Mouse (Mus musculus) liver, embryonic 15.5 days (tissue): ENCODE measurements around the gene Arhgap10. TPM values are rescaled to one million over a fixed set of nuclear protein-coding genes. Genes with fewer than 3 reads are reported as not detected.
"Not testable (repeated sequence)": the region's sequence is repeated elsewhere in the genome, so short reads cannot be mapped to it uniquely, and the experiment has no call there.

Experiments used
- ATAC-seq: fragments of 200-750 bp; cut with Nextera tagmentation; 2 replicates; pipeline ENCODE4 v1.8.0; 2017; ENCODE audit warnings: moderate number of reproducible peaks, mild to moderate bottlenecking, moderate library complexity; ENCODE audit not compliant: insufficient read depth
- H3K27ac ChIP-seq: fragments of 300-500 bp; sonication (generic); replicated peaks from 2 replicates; pipeline ENCODE4 v1.5.1; 2015; ENCODE audit warnings: mild to moderate bottlenecking, inconsistent platforms
- H3K27me3 ChIP-seq: fragments of 300-500 bp; sonication (generic); 2 replicates; pipeline ENCODE4 v1.6.1; 2015; ENCODE audit warnings: mild to moderate bottlenecking, inconsistent platforms
- H3K36me3 ChIP-seq: fragments of 300-500 bp; sonication (generic); replicated peaks from 2 replicates; pipeline ENCODE4 v1.6.1; 2015; ENCODE audit warnings: moderate library complexity, mild to moderate bottlenecking, inconsistent platforms
- H3K4me1 ChIP-seq: fragments of 300-500 bp; sonication (generic); replicated peaks from 2 replicates; pipeline ENCODE4 v1.6.1; 2015; ENCODE audit warnings: inconsistent platforms
- H3K4me2 ChIP-seq: fragments of 300-500 bp; sonication (generic); 2 replicates; pipeline ENCODE4 v1.6.1; 2015; ENCODE audit warnings: moderate library complexity, mild to moderate bottlenecking, inconsistent platforms
- H3K4me3 ChIP-seq: fragments of 300-500 bp; sonication (generic); replicated peaks from 2 replicates; pipeline ENCODE4 v1.5.1; 2015; ENCODE audit warnings: mild to moderate bottlenecking, inconsistent platforms
- H3K9ac ChIP-seq: fragments of 300-500 bp; sonication (generic); 2 replicates; pipeline ENCODE4 v1.6.1; 2015; ENCODE audit warnings: moderate library complexity, mild to moderate bottlenecking, inconsistent platforms
- H3K9me3 ChIP-seq: fragments of 300-500 bp; sonication (generic); replicated peaks from 2 replicates; pipeline ENCODE4 v1.6.1; 2016; ENCODE audit warnings: inconsistent platforms
- WGBS: fragments of 180-500 bp; shearing (Covaris S2); methylation state at CpG from one replicate; pipeline ENCODE4 v1.1.7; 2015; ENCODE audit warnings: mixed read lengths; ENCODE audit not compliant: insufficient replicate concordance; 5-methylcytosine and 5-hydroxymethylcytosine counted together
- polyA plus RNA-seq: library from polyadenylated mRNA; unstranded; fragments of >200 nt; fragmentation: Nextera tagmentation; extraction: Ambion mirVana; gene quantifications from 2 replicates; pipeline ENCODE4 v1.2.1, GENCODE M21; 2015

Arhgap10 gene
- polyA plus RNA-seq, 1 experiment from 2014 or later, result 5.8 TPM

DNA sequence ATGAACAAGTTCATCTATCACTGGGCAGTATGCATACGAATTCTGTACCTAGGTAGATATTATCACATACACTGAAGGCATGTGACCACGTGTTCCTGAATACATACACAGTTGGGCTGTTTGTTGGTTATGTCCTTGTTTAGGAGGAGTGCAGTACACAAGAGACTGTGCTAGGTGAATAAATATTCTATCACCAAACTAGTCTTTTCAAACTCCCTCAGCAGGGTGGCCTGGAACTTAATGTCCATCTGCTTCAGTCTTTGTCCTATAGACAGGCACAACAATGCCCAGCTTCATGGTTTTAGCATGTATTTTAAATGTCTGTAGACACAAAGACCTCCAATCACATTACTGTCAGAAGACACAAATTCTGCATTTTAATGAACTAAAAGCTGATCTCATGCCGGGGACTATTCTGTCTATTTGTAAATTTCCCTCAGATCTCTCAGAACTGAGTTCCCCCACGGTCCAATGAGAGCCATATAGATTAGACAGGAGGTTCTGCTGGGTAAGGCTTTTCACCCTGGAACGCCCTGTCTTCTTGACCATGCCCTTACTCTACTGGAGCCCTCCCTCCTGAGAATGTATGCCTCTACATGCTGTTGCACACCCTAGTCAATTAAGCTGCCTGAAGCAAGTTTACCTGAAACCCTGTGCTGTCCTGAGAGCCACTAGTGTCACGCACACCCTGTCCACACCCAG, 177.6 kb downstream of the Arhgap10 start:
- no peak for ATAC-seq
- no peak overlapping the region for H3K4me3 ChIP-seq
- H3K36me3 ChIP-seq, result no peaks in the 10 kb centered on the region; the same call in 1 of the 2 replicates
- H3K9me3 ChIP-seq, result no peaks in the 10 kb centered on the region
- no peak overlapping the region for H3K4me2 ChIP-seq
- no peak overlapping the region for H3K9ac ChIP-seq
- WGBS, result 66% methylated on average over 6 of the region's 6 CpGs
- H3K27ac ChIP-seq, result no peak overlapping the region
- no peaks in the 10 kb centered on the region for H3K27me3 ChIP-seq
- H3K4me1 ChIP-seq, result no peaks in the 10 kb centered on the region

DNA sequence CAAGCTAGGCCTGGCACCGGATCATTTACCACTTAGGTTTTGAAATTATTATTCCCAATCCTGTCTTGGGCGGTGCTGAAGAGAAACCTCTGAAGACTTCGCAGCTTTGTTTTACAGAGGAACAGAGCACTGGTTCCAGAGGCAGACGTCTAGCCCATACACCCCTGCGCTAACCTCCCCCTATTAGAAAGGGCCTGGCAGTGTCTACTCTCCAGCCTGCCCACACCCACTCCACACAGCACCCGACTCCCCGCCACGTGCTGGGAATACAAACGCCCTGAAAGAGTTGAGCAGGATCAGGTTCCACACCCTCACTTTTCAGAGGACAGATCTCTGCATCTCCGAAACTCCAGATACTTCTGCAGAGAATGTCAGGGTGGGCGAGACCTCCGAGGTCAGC, 180.5 kb downstream of the Arhgap10 start:
- Histone ChIP-seq H3K4me3 (no peak overlapping the region), H3K4me1 (no peaks in the 10 kb centered on the region), H3K36me3 (no peaks in the 10 kb centered on the region), H3K9ac (no peak overlapping the region), H3K27me3 (no peaks in the 10 kb centered on the region), H3K9me3 (no peaks in the 10 kb centered on the region), H3K27ac (no peak overlapping the region), H3K4me2 (no peak overlapping the region)
- 76% methylated on average over 12 of the region's 12 CpGs for WGBS
- no peak for ATAC-seq

DNA sequence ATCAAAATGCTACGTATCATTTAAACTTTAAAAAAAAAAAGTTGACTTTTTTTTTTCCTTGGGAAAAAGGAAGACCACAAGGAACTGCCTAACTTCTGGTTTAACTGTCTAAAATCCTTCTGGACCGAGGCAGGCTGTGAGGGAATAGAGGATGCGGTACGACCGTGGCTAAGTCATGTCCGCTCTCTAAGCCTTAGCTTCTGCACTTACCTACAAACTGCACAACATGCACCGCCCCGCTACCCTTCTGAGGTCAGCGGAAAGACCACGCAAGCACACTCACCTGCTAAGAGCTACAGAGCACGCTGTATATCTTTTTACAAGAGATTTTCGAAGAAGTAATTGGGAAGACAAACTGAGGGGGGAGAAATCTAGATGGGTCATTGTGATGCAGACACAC, 186.6 kb downstream of the Arhgap10 start:
- no peak for ATAC-seq
- Histone ChIP-seq H3K36me3 (no peaks in the 10 kb centered on the region), H3K4me2 (no peak overlapping the region), H3K9ac (no peak overlapping the region), H3K9me3 (no peaks in the 10 kb centered on the region), H3K27ac (no peak overlapping the region), H3K27me3 (no peaks in the 10 kb centered on the region), H3K4me1 (no peaks in the 10 kb centered on the region), H3K4me3 (no peak overlapping the region)
- 83% methylated on average over 12 of the region's 12 CpGs for WGBS

DNA sequence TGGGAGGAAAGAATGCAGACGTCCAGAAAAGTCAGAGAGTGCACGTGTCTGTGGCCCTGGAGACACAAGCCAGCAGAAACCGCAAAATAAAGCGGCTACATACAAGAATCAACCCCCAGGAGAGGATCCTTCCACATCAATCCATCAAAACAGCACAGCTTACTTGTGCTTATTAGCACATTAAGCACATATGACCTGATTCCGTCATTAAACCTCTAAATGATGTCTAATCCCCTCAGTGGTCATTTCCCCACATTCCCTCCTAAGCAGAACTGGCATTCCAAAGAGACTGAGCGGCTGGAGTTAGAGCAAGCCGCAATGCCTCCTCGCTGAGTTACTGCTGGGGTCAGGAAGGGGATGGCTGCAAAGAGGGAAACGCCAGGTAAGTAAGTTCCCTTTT, 187.4 kb downstream of the Arhgap10 start:
- no peak for ATAC-seq
- Histone ChIP-seq H3K9me3 (no peaks in the 10 kb centered on the region), H3K27ac (no peak overlapping the region), H3K4me1 (no peaks in the 10 kb centered on the region), H3K9ac (no peak overlapping the region), H3K27me3 (no peaks in the 10 kb centered on the region), H3K4me2 (no peak overlapping the region), H3K4me3 (no peak overlapping the region), H3K36me3 (no peaks in the 10 kb centered on the region)
- 77% methylated on average over 9 of the region's 9 CpGs for WGBS

DNA sequence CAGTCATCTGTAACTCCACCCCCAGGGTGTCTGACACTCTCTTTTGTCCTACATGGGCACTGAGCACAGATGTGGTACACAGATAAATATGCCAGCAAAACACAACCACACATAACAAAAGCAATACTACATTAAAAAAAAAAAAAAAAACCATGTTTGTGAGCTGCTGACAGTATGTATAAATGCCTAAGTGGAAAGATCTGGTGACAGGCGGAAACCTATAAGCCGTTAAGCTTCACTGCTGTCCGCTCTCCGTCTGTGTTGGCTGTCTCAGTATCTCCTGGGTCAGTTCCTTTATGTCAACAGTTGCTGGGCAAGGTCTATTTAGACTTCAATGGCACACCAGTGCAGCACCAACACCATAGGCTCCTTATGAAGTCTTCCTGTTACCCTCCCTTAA, 188.0 kb downstream of the Arhgap10 start:
- H3K36me3 ChIP-seq, result no peaks in the 10 kb centered on the region
- H3K9ac ChIP-seq, result no peak overlapping the region
- no peak for ATAC-seq
- H3K4me1 ChIP-seq, result no peaks in the 10 kb centered on the region
- no peak overlapping the region for H3K4me3 ChIP-seq
- 60% methylated on average over 4 of the region's 4 CpGs for WGBS
- H3K4me2 ChIP-seq, result no peak overlapping the region
- H3K9me3 ChIP-seq, result no peaks in the 10 kb centered on the region
- H3K27ac ChIP-seq, result no peak overlapping the region
- no peaks in the 10 kb centered on the region for H3K27me3 ChIP-seq

DNA sequence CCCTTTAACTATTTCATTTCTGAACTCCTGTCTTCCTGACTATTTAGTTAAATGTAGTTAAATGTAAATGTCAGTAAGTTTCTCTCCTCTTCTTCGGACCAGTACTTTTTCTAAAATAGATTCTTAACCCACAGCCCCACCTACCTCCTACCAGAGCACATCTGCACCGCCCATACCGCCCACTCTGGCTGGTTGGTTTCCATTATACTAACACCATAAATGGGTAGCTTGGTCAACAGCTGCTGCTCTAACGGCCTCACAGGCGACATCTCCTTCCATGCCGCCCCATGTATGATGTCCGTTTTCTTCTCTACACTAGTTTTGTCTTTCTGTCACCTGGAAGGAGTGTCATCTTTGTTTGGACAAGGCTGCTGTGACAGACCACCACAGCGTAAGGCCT, 189.3 kb downstream of the Arhgap10 start:
- H3K27ac ChIP-seq, result no peak overlapping the region
- no peaks in the 10 kb centered on the region for H3K9me3 ChIP-seq
- no peaks in the 10 kb centered on the region for H3K27me3 ChIP-seq
- WGBS, result 79% methylated on average over 8 of the region's 8 CpGs
- no peak overlapping the region for H3K4me3 ChIP-seq
- no peaks in the 10 kb centered on the region for H3K36me3 ChIP-seq
- no peak overlapping the region for H3K4me2 ChIP-seq
- no peak overlapping the region for H3K9ac ChIP-seq
- no peaks in the 10 kb centered on the region for H3K4me1 ChIP-seq
- no peak for ATAC-seq

DNA sequence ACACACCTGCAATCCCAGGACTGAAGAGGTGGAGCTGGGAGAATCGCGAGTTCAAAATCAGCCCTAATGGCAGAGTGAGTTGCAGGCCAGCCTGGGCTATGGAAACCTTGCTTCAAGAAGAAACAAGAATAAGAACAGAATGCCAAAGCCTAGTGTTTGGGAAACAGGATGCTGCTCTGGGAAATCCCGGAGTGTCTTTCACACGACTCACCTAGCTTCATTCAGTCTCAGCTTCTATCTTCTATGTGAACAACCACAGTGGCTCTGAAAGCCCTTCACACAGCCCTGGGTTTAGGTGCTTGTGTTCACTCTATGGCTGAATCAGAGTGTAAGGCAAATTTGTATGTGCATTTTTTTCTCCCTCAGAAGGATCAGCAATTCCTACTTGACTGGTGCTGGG, 190.4 kb downstream of the Arhgap10 start:
- Histone ChIP-seq H3K4me3 (no peak overlapping the region), H3K27me3 (no peaks in the 10 kb centered on the region), H3K9me3 (no peaks in the 10 kb centered on the region), H3K4me2 (no peak overlapping the region), H3K36me3 (no peaks in the 10 kb centered on the region), H3K9ac (no peak overlapping the region), H3K27ac (no peak overlapping the region), H3K4me1 (no peaks in the 10 kb centered on the region)
- WGBS, result 73% methylated on average over 4 of the region's 4 CpGs
- no peak for ATAC-seq

DNA sequence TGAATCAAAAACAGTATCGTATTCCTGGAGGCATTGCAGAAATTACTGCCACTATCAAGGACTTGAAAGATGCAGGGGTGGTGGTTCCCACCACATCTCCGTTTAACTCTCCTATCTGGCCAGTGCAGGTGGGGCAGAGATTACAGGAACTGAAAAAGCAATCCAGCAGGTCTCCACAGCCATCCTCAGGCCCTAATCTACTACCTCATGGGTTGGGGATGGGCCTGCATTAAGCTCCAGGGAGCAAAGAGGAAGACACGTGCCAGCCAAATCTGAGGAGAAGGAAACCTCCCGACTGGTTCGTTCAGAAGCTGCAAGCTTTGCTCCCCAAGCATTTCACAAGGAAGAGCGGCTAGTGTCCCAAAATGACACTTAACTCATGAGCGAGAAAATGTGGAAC, 195.0 kb downstream of the Arhgap10 start:
- not testable (repeated sequence) for ATAC-seq, H3K27ac ChIP-seq, H3K4me1 ChIP-seq, H3K9ac ChIP-seq, H3K9me3 ChIP-seq, H3K4me2 ChIP-seq, H3K4me3 ChIP-seq, H3K27me3 ChIP-seq, H3K36me3 ChIP-seq
- 56% methylated on average over 6 of the region's 7 CpGs for WGBS

DNA sequence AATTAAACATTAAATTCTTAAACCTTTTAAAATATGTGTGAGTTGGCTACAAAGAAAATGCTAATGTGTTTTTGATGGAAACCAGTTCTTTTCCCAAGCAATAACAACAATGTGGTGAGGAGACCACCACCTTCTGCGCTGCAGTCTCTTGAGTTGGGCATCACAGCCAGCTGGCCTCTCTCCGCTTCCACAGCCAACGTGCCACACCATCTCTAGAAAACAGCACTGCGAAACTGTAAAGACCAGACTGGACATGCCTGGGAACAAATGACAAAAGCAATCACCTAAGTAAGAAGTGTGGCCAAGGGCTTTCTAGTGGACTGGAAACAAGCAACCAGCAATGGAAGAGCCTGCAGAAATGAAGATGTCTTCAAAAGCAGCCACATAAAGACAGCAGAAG, 195.9 kb downstream of the Arhgap10 start:
- no peaks in the 10 kb centered on the region for H3K27me3 ChIP-seq
- H3K27ac ChIP-seq, result no peak overlapping the region
- H3K36me3 ChIP-seq, result no peaks in the 10 kb centered on the region
- no peaks in the 10 kb centered on the region for H3K9me3 ChIP-seq
- 86% methylated on average over 4 of the region's 4 CpGs for WGBS
- no peak overlapping the region for H3K4me3 ChIP-seq
- H3K4me1 ChIP-seq, result no peaks in the 10 kb centered on the region
- no peak overlapping the region for H3K4me2 ChIP-seq
- H3K9ac ChIP-seq, result no peak overlapping the region
- no peak for ATAC-seq

DNA sequence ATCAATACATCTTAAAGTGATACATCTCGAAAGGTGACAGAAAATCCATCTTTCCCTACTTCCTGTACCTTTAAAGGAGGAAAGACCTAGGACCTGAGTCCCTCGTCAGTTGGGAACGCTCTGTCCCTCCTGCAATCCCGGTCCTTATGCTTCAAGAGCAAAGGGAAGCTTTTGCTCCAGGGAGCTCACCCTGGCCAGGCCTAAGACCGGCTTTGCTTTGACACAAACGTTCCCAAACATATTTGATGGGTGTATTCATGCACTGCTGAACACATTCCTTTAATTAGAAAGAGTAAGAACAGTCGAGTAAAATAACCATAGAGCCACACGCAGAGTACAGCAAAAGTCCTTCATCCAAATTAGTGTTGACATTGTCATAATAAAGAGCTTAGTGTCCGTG, 199.2 kb downstream of the Arhgap10 start:
- WGBS, result 73% methylated on average over 9 of the region's 9 CpGs
- no peak for ATAC-seq

DNA sequence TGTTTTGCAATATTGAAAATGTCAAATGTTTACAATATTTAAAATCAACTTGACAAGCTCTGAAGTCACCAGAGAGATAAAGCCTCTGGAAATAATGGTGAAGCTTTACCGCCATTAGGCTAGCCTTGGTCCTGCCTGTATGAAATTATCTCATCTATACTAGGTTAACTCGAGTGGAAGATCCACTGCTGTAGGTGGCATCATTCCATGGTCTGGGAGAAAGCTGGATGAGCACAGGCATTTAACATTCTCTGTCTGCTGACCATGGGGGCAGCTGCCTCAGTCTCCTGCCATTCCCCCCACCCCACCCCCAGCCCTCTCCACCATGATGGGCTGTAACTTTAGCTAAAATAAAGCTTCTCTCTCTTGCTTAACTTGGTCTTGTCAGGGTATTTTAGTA, 200.0 kb downstream of the Arhgap10 start:
- no peak overlapping the region for H3K4me2 ChIP-seq
- no peak overlapping the region for H3K27ac ChIP-seq
- no peaks in the 10 kb centered on the region for H3K27me3 ChIP-seq
- H3K4me3 ChIP-seq, result no peak overlapping the region
- ATAC-seq, result no peak
- 78% methylated on average over 2 of the region's 2 CpGs for WGBS
- no peaks in the 10 kb centered on the region for H3K4me1 ChIP-seq
- no peak overlapping the region for H3K9ac ChIP-seq
- H3K36me3 ChIP-seq, result no peaks in the 10 kb centered on the region
- H3K9me3 ChIP-seq, result no peaks in the 10 kb centered on the region

More for the DNA sequence above, 199.2 kb downstream of the Arhgap10 start:
- no peaks in the 10 kb centered on the region for H3K27me3 ChIP-seq
- H3K4me2 ChIP-seq, result no peak overlapping the region
- no peaks in the 10 kb centered on the region for H3K36me3 ChIP-seq
- no peak overlapping the region for H3K27ac ChIP-seq
- H3K9ac ChIP-seq, result no peak overlapping the region
- no peaks in the 10 kb centered on the region for H3K9me3 ChIP-seq
- H3K4me3 ChIP-seq, result no peak overlapping the region
- H3K4me1 ChIP-seq, result no peaks in the 10 kb centered on the region

DNA sequence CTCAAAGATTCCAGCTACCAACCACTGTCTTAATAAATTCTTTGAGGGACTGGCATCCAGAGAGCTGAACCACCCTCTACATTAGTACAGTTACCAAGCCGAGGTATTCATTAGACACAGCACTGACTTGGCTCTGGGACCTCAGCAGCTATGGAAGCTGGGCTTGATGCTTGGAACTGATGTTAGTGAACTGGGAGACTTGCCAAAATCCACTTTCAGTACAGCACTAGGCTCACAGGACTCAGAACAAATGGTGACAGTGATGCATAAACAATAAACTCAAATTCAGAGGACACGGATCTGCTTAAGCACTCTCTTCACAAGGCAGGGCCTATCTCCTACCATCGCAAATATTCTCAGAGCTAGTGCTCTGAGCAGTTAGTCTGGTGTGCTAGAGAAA, 204.8 kb downstream of the Arhgap10 start:
- H3K4me2 ChIP-seq, result no peak overlapping the region
- no peaks in the 10 kb centered on the region for H3K27me3 ChIP-seq
- no peak overlapping the region for H3K9ac ChIP-seq
- no peak overlapping the region for H3K27ac ChIP-seq
- H3K4me1 ChIP-seq, result no peaks in the 10 kb centered on the region
- no peaks in the 10 kb centered on the region for H3K9me3 ChIP-seq
- WGBS, result 66% methylated on average over 3 of the region's 3 CpGs
- H3K4me3 ChIP-seq, result no peak overlapping the region
- no peak for ATAC-seq
- no peaks in the 10 kb centered on the region for H3K36me3 ChIP-seq
